Mouse (Mus musculus) kidney, adult 2 months (tissue): Measurements from ENCODE around the gene A230072I06Rik. TPM values are rescaled to one million over a fixed set of nuclear protein-coding genes. Genes with fewer than 3 reads are reported as not detected.

Experiments
- DNase-seq: peaks from one replicate; pipeline ENCODE4 v3.0.0; 2021
- H3K27ac ChIP-seq: fragments of 200-500 bp; 2 replicates; pipeline ENCODE4 v1.5.1; 2012; ENCODE audit warnings: low read depth, low read length, control low read depth, inconsistent platforms; ENCODE audit not compliant: insufficient read depth
- H3K27me3 ChIP-seq: fragments of 200-500 bp; replicated peaks from 2 replicates; pipeline ENCODE4 v1.6.1; 2012; ENCODE audit warnings: mild to moderate bottlenecking, moderate library complexity, low read length, inconsistent platforms; ENCODE audit not compliant: control insufficient read depth, insufficient read depth
- H3K36me3 ChIP-seq: fragments of 200-500 bp; 2 replicates; pipeline ENCODE4 v1.6.1; 2012; ENCODE audit warnings: mild to moderate bottlenecking, moderate library complexity, low read length, inconsistent platforms; ENCODE audit not compliant: control insufficient read depth, insufficient read depth
- H3K4me1 ChIP-seq: fragments of 200-500 bp; 2 replicates; pipeline ENCODE4 v1.6.1; 2011; ENCODE audit warnings: low read length; ENCODE audit not compliant: control insufficient read depth, insufficient read depth
- H3K4me3 ChIP-seq: fragments of 200-500 bp; 2 replicates; pipeline ENCODE4 v1.5.1; 2011; ENCODE audit warnings: mild to moderate bottlenecking, low read depth, low read length, control low read depth; ENCODE audit not compliant: insufficient read depth
- CTCF ChIP-seq: fragments of 200-500 bp; conservative IDR thresholded peaks from 2 replicates; pipeline ENCODE4 v1.5.1; 2011; ENCODE audit warnings: low read depth, mild to moderate bottlenecking, control low read depth, low read length, moderate library complexity, mixed read lengths; ENCODE audit not compliant: insufficient read depth, insufficient read length
- POLR2A ChIP-seq: fragments of 200-500 bp; IDR thresholded peaks from one replicate; pipeline ENCODE4 v1.6.1; 2011; ENCODE audit warnings: low read depth, low read length, control low read depth
- WGBS: fragments of 180-500 bp; shearing (Covaris S2); methylation state at CpG from one replicate; pipeline ENCODE4 v1.1.7; 2018; 5-methylcytosine and 5-hydroxymethylcytosine counted together
- polyA plus RNA-seq: library from polyadenylated mRNA; depleted of rRNA; stranded (reverse); fragments of >200 nt; gene quantifications from 2 replicates; pipeline ENCODE4 v1.2.3, GENCODE M21; 2012; rRNA removed

The A230072I06Rik gene
- polyA plus RNA-seq, 1 experiment, result not detected

GRCm38 (mm10) chr8:12323238-12323637, 44.6 kb downstream of the A230072I06Rik start:
- H3K27me3 ChIP-seq, result no peaks in the 10 kb centered on the region
- no peak for DNase-seq
- H3K36me3 ChIP-seq, result no peaks in the 10 kb centered on the region
- no peak overlapping the region for H3K4me3 ChIP-seq
- no peaks in the 10 kb centered on the region for H3K4me1 ChIP-seq
- H3K27ac ChIP-seq, result no peak overlapping the region
- TF ChIP-seq CTCF (no peak), POLR2A (no peak)
- 84% methylated on average over 3 of the region's 3 CpGs for WGBS

GRCm38 (mm10) chr8:12324561-12324960, 45.9 kb downstream of the A230072I06Rik start:
- no peaks in the 10 kb centered on the region for H3K27me3 ChIP-seq
- DNase-seq, result no peak
- no peaks in the 10 kb centered on the region for H3K36me3 ChIP-seq
- 49% methylated on average over 10 of the region's 10 CpGs for WGBS
- H3K27ac ChIP-seq, result no peak overlapping the region
- H3K4me3 ChIP-seq, result no peak overlapping the region
- TF ChIP-seq CTCF, result no peak
- no peak for TF ChIP-seq POLR2A
- H3K4me1 ChIP-seq, result no peaks in the 10 kb centered on the region

- TF ChIP-seq CTCF, result no peak
- no peak for TF ChIP-seq POLR2A
- WGBS, result 44% methylated on average over 16 of the region's 16 CpGs
- no peak for DNase-seq
- no peak overlapping the region for H3K27ac ChIP-seq
- no peaks in the 10 kb centered on the region for H3K36me3 ChIP-seq
- H3K4me3 ChIP-seq, result no peak overlapping the region
- no peaks in the 10 kb centered on the region for H3K27me3 ChIP-seq
- H3K4me1 ChIP-seq, result no peaks in the 10 kb centered on the region
These were observed 46.5 kb downstream of the A230072I06Rik start for GRCm38 (mm10) chr8:12324991-12325601.

- no peak for TF ChIP-seq POLR2A
- no peak for TF ChIP-seq CTCF
- no peaks in the 10 kb centered on the region for H3K4me1 ChIP-seq
- no peak overlapping the region for H3K27ac ChIP-seq
- DNase-seq, result no peak
- no peaks in the 10 kb centered on the region for H3K27me3 ChIP-seq
- WGBS, result 62% methylated on average over 13 of the region's 13 CpGs
- H3K4me3 ChIP-seq, result no peak overlapping the region
- H3K36me3 ChIP-seq, result no peaks in the 10 kb centered on the region
These were observed 48.6 kb downstream of the A230072I06Rik start for GRCm38 (mm10) chr8:12327187-12327586.

- Histone ChIP-seq H3K4me3 (no peak overlapping the region), H3K36me3 (no peaks in the 10 kb centered on the region), H3K4me1 (no peaks in the 10 kb centered on the region), H3K27me3 (no peaks in the 10 kb centered on the region), H3K27ac (no peak overlapping the region)
- TF ChIP-seq CTCF, result no peak
- TF ChIP-seq POLR2A, result no peak
- 83% methylated on average over 21 of the region's 21 CpGs for WGBS
- no peak for DNase-seq
These were observed 49.3 kb downstream of the A230072I06Rik start for GRCm38 (mm10) chr8:12327707-12328471.

- H3K4me1 ChIP-seq, result no peaks in the 10 kb centered on the region
- no peaks in the 10 kb centered on the region for H3K27me3 ChIP-seq
- no peak overlapping the region for H3K27ac ChIP-seq
- DNase-seq, result no peak
- no peaks in the 10 kb centered on the region for H3K36me3 ChIP-seq
- TF ChIP-seq CTCF (no peak), POLR2A (no peak)
- 76% methylated on average over 9 of the region's 9 CpGs for WGBS
- H3K4me3 ChIP-seq, result no peak overlapping the region
These were observed 49.9 kb downstream of the A230072I06Rik start for GRCm38 (mm10) chr8:12328476-12328875.

- no peaks in the 10 kb centered on the region for H3K4me1 ChIP-seq
- H3K27ac ChIP-seq, result no peak overlapping the region
- TF ChIP-seq POLR2A (no peak), CTCF (no peak)
- H3K4me3 ChIP-seq, result no peak overlapping the region
- H3K27me3 ChIP-seq, result no peaks in the 10 kb centered on the region
- 28% methylated on average over 8 of the region's 8 CpGs for WGBS
- DNase-seq, result no peak
- H3K36me3 ChIP-seq, result no peaks in the 10 kb centered on the region
These were observed 51.4 kb downstream of the A230072I06Rik start for GRCm38 (mm10) chr8:12330066-12330465.

Other genes starting within 250 kb of the A230072I06Rik start
- gene Sox1, start 116.5 kb downstream of the A230072I06Rik start, polyA plus RNA-seq, result not detected in 2 replicates